Mouse (Mus musculus) stomach, postnatal 0 days (tissue): Measurements from ENCODE around the gene Acer3.

Experiments used
- CTCF ChIP-seq: IDR thresholded peaks from 2 replicates; pipeline ENCODE4 v1.5.1; 2016; ENCODE audit warnings: antibody characterized with exemption, low read depth, mild to moderate bottlenecking, moderate library complexity
- EP300 ChIP-seq: optimal IDR thresholded peaks from 2 replicates; pipeline ENCODE3; 2016; ENCODE audit warnings: antibody characterized with exemption

DNA sequence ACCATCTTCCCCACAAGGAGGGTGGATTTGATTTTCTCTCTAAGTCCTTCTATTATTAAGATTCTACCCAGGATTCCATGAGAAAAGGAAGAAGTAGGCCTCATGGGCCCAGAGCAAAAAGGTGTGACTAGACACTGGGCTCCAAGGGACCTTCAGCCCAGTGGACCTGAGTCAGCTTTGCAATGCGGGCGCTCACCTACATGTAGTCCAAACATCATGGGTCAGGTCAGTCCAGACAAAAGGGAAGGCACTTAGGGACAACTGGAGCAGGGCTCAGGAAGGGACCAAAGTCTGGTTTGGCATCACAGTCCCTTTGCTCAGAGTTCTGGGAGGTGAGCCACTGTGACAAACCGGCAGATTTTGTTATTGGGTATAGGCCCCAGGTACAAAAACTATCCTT lies 30.5 kb upstream of the Acer3 start:
- TF ChIP-seq EP300: no peak
- no peak for TF ChIP-seq CTCF
